Mouse (Mus musculus) stomach, postnatal 0 days (tissue): ENCODE results near the gene Hmx2. TPM values are rescaled to one million over a fixed set of nuclear protein-coding genes. Genes with fewer than 3 reads are reported as not detected.

Experiments used
- ATAC-seq: fragments of 200-750 bp; cut with Nextera tagmentation; 2 replicates; pipeline ENCODE4 v1.8.0; 2017; ENCODE audit not compliant: low FRiP score, low TSS enrichment
- DNase-seq: peaks from one replicate; pipeline ENCODE4 v3.0.0-alpha.2; 2016; ENCODE audit warnings: low spot score
- H3K27ac ChIP-seq: fragments of 300-500 bp; sonication (generic); replicated peaks from 2 replicates; pipeline ENCODE4 v1.5.1; 2014; ENCODE audit warnings: mild to moderate bottlenecking, control low read depth
- H3K27me3 ChIP-seq: fragments of 300-500 bp; sonication (generic); 2 replicates; pipeline ENCODE4 v1.6.1; 2014; ENCODE audit warnings: low read length; ENCODE audit not compliant: control insufficient read depth, insufficient read depth
- H3K36me3 ChIP-seq: fragments of 300-500 bp; sonication (generic); 2 replicates; pipeline ENCODE4 v1.6.1; 2014; ENCODE audit warnings: low read length, mixed read lengths; ENCODE audit not compliant: control insufficient read depth, insufficient read depth
- H3K4me1 ChIP-seq: fragments of 300-500 bp; sonication (generic); replicated peaks from 2 replicates; pipeline ENCODE4 v1.6.1; 2014; ENCODE audit warnings: antibody characterized with exemption; ENCODE audit not compliant: control insufficient read depth, insufficient read depth
- H3K4me2 ChIP-seq: fragments of 300-500 bp; sonication (generic); replicated peaks from 2 replicates; pipeline ENCODE4 v1.6.1; 2014; ENCODE audit warnings: low read depth, mild to moderate bottlenecking, control low read depth, moderate library complexity
- H3K4me3 ChIP-seq: fragments of 300-500 bp; sonication (generic); 2 replicates; pipeline ENCODE4 v1.5.1; 2014; ENCODE audit warnings: low read depth, low read length, control low read depth
- H3K9ac ChIP-seq: fragments of 300-500 bp; sonication (generic); 2 replicates; pipeline ENCODE4 v1.6.1; 2014; ENCODE audit warnings: mild to moderate bottlenecking, low read length, control low read depth, mixed read lengths
- H3K9me3 ChIP-seq: fragments of 300-500 bp; sonication (generic); 2 replicates; pipeline ENCODE4 v1.6.1; 2016; ENCODE audit warnings: low read length; ENCODE audit not compliant: control insufficient read depth
- CTCF ChIP-seq: IDR thresholded peaks from 2 replicates; pipeline ENCODE4 v1.5.1; 2016; ENCODE audit warnings: antibody characterized with exemption, low read depth, mild to moderate bottlenecking, moderate library complexity
- EP300 ChIP-seq: optimal IDR thresholded peaks from 2 replicates; pipeline ENCODE3; 2016; ENCODE audit warnings: antibody characterized with exemption
- WGBS: fragments of 180-500 bp; shearing (Covaris S2); extraction: QIAGEN DNeasy Blood & Tissue Kit; methylation state at CpG from one replicate; pipeline ENCODE4 v1.1.7; 2014; 5-methylcytosine and 5-hydroxymethylcytosine counted together
- polyA plus RNA-seq: library from polyadenylated mRNA; unstranded; fragments of >200 nt; fragmentation: Nextera tagmentation; extraction: Ambion mirVana; gene quantifications from 2 replicates; pipeline ENCODE4 v1.2.1, GENCODE M21; 2015

The Hmx2 gene
- polyA plus RNA-seq, 1 experiment from 2014 or later: 0.34 TPM

- ATAC-seq (no peak), DNase-seq (peak; percentile 17)
- Histone ChIP-seq H3K4me2 (peak overlapping the region; percentile 54), H3K27ac (no peak overlapping the region), H3K4me3 (peak overlapping the region; percentile 36), H3K36me3 (no peaks in the 10 kb centered on the region), H3K4me1 (peaks cover 8% of the 10 kb centered on the region), H3K9me3 (no peaks in the 10 kb centered on the region), H3K9ac (no peak overlapping the region), H3K27me3 (peaks cover 43% of the 10 kb centered on the region)
- TF ChIP-seq CTCF: no peak
- TF ChIP-seq EP300: no peak
- WGBS: under 1% methylated on average over 49 of the region's 71 CpGs
Observed at GRCm38 (mm10) chr7:131542872-131543622, 5.5 kb upstream of the Hmx2 start.

GRCm38 (mm10) chr7:131543623-131544481 is 4.7 kb upstream of the Hmx2 start:
- Histone ChIP-seq H3K9me3 (no peaks in the 10 kb centered on the region), H3K4me2 (peak overlapping the region; percentile 54; the same call in 1 of the 2 replicates), H3K9ac (no peak overlapping the region), H3K27ac (no peak overlapping the region), H3K36me3 (no peaks in the 10 kb centered on the region), H3K4me1 (peaks cover 8% of the 10 kb centered on the region), H3K4me3 (peak overlapping the region; percentile 21), H3K27me3 (peaks cover 49% of the 10 kb centered on the region)
- under 1% methylated on average over 72 of the region's 75 CpGs for WGBS
- no peak for ATAC-seq
- no peak for TF ChIP-seq CTCF
- TF ChIP-seq EP300: no peak
- peak; percentile 29 for DNase-seq

GRCm38 (mm10) chr7:131544871-131545270 is 3.7 kb upstream of the Hmx2 start:
- Histone ChIP-seq H3K36me3 (no peaks in the 10 kb centered on the region), H3K4me2 (no peak overlapping the region), H3K27me3 (peaks cover 54% of the 10 kb centered on the region), H3K9ac (no peak overlapping the region), H3K4me1 (peaks cover 8% of the 10 kb centered on the region), H3K27ac (no peak overlapping the region), H3K4me3 (no peak overlapping the region), H3K9me3 (no peaks in the 10 kb centered on the region)
- DNase-seq (no peak), ATAC-seq (no peak)
- WGBS: 4% methylated on average over 5 of the region's 5 CpGs
- TF ChIP-seq CTCF (no peak), EP300 (no peak)

- H3K4me3 ChIP-seq: no peak overlapping the region
- ATAC-seq: no peak
Observed at GRCm38 (mm10) chr7:131545701-131546385, 2.7 kb upstream of the Hmx2 start.

GRCm38 (mm10) chr7:131546423-131546822 is 2.1 kb upstream of the Hmx2 start:
- Histone ChIP-seq H3K27me3 (peaks cover 55% of the 10 kb centered on the region), H3K9ac (no peak overlapping the region), H3K4me1 (peaks cover 8% of the 10 kb centered on the region), H3K4me3 (no peak overlapping the region), H3K36me3 (no peaks in the 10 kb centered on the region), H3K27ac (no peak overlapping the region), H3K9me3 (no peaks in the 10 kb centered on the region), H3K4me2 (no peak overlapping the region)
- ATAC-seq (no peak), DNase-seq (no peak)
- 4% methylated on average over 2 of the region's 2 CpGs for WGBS
- no peak for TF ChIP-seq CTCF
- TF ChIP-seq EP300: no peak

More at GRCm38 (mm10) chr7:131545701-131546385, 2.7 kb upstream of the Hmx2 start:
- Histone ChIP-seq H3K27me3 (peaks cover 53% of the 10 kb centered on the region), H3K4me2 (no peak overlapping the region), H3K36me3 (no peaks in the 10 kb centered on the region), H3K9me3 (no peaks in the 10 kb centered on the region), H3K27ac (no peak overlapping the region), H3K4me1 (peaks cover 8% of the 10 kb centered on the region), H3K9ac (no peak overlapping the region)
- WGBS: 7% methylated on average over 13 of the region's 13 CpGs
- no peak for TF ChIP-seq EP300
- no peak for TF ChIP-seq CTCF
- no peak for DNase-seq
